Comparison of ENCODE assay signal across 10 mouse cellular contexts in genomic region chr1:77545722-77546121, GRCm38 (mm10). TPM values are rescaled to one million over a fixed set of nuclear protein-coding genes. Genes with fewer than 3 reads are reported as not detected.
A peak's percentile ranks its signal among the peaks of the same experiment; 100 is the strongest.
DNase-seq lines count a peak whose midpoint lies in the region; ATAC-seq lines count a peak whose summit lies in the region.
"Had no signal": no experiment of that assay in that cellular context is flagged by ENCODE, and none has a peak within 500 bp of the region (broad histone marks: within the 10 kb centered on the region; RNA-seq: fewer than 3 reads in every experiment).

No protein-coding gene starts in this region.

- no peak overlapping the region for H3K9ac ChIP-seq in hindbrain, embryonic 16.5 days (ENCODE audit: low read depth, low read length)
- H3K9ac ChIP-seq: embryonic facial prominence, embryonic 15.5 days had no signal

- H3K27me3 ChIP-seq in hindbrain, embryonic 16.5 days (replicated peaks; ENCODE audit: control insufficient read depth, insufficient read depth, low read length) = no peaks in the 10 kb centered on the region
- no peaks in the 10 kb centered on the region for H3K27me3 ChIP-seq in midbrain, embryonic 10.5 days (ENCODE audit: low read depth, poor library complexity, severe bottlenecking)
- H3K27me3 ChIP-seq: embryonic facial prominence, embryonic 15.5 days; megakaryocyte, embryonic 14.5 days had no signal

- H3K9me3 ChIP-seq in hindbrain, embryonic 16.5 days (ENCODE audit: control insufficient read depth, low read length) = no peaks in the 10 kb centered on the region
- no peaks in the 10 kb centered on the region for H3K9me3 ChIP-seq in midbrain, embryonic 10.5 days (replicated peaks)
- H3K9me3 ChIP-seq: embryonic facial prominence, embryonic 15.5 days had no signal

- no peak overlapping the region for H3K27ac ChIP-seq in hindbrain, embryonic 16.5 days (ENCODE audit: low read depth, low read length)
- no peak overlapping the region for H3K27ac ChIP-seq in midbrain, embryonic 10.5 days (replicated peaks)
- H3K27ac ChIP-seq: embryonic facial prominence, embryonic 15.5 days had no signal

- no peak overlapping the region for H3K4me2 ChIP-seq in hindbrain, embryonic 16.5 days (ENCODE audit: low read length)
- H3K4me2 ChIP-seq: embryonic facial prominence, embryonic 15.5 days had no signal

- no peak for DNase-seq in frontal cortex, postnatal 25 days (ENCODE audit: low spot score in 2 of 2)
- peak; percentile 32 for DNase-seq in midbrain, embryonic 10.5 days (ENCODE audit: low spot score)
- peak; percentile 46 to 69 for DNase-seq in right cerebral cortex, postnatal 36 days (ENCODE audit: low spot score in 2 of 2)
- no peak for DNase-seq in heart, adult 8-10 months (ENCODE audit: low spot score)
- DNase-seq in urinary bladder, adult 18-20 months (ENCODE audit: low spot score in 2 of 2) = no peak
- DNase-seq in T-cell, adult 2 months (ENCODE audit: low spot score) = no peak

- no peaks in the 10 kb centered on the region for H3K36me3 ChIP-seq in hindbrain, embryonic 16.5 days (ENCODE audit: control insufficient read depth, insufficient read depth, low read length)
- H3K36me3 ChIP-seq in midbrain, embryonic 10.5 days = no peaks in the 10 kb centered on the region
- H3K36me3 ChIP-seq: embryonic facial prominence, embryonic 15.5 days had no signal

- ATAC-seq in frontal cortex, adult (ENCODE audit: low TSS enrichment) = peak; percentile 85
- ATAC-seq in hindbrain, embryonic 16.5 days = peak; percentile 97

- WGBS in hindbrain, embryonic 16.5 days = 9% methylated on average over 6 of the region's 6 CpGs
- WGBS in midbrain, embryonic 10.5 days = 42% methylated on average over 6 of the region's 6 CpGs

- peaks cover 16% of the 10 kb centered on the region for H3K4me1 ChIP-seq in hindbrain, embryonic 16.5 days (ENCODE audit: control insufficient read depth, insufficient read depth, low read depth, low read length)
- peaks cover 41% of the 10 kb centered on the region for H3K4me1 ChIP-seq in midbrain, embryonic 10.5 days
- H3K4me1 ChIP-seq: embryonic facial prominence, embryonic 15.5 days; megakaryocyte, embryonic 14.5 days had no signal

- no peak overlapping the region for H3K4me3 ChIP-seq in hindbrain, embryonic 16.5 days (ENCODE audit: low read length)
- no peak overlapping the region for H3K4me3 ChIP-seq in midbrain, embryonic 10.5 days
- H3K4me3 ChIP-seq: embryonic facial prominence, embryonic 15.5 days; megakaryocyte, embryonic 14.5 days had no signal

RNA-seq across cellular contexts. Expression of gene Epha4, which starts 30.8 kb away (rescaled TPM):
- 37.7 and 40.8 TPM in 2 replicates for polyA plus RNA-seq in hindbrain, embryonic 16.5 days (2015; fragmentation: Nextera tagmentation; extraction: Ambion mirVana)
- 17.1 and 22.9 TPM in 2 replicates for polyA plus RNA-seq in midbrain, embryonic 10.5 days (2016; fragmentation: Nextera tagmentation; extraction: Ambion mirVana)
- total RNA-seq in heart, adult 8-10 months (2022) = 10 to 100 TPM; 28.3 to 42.7 (median 36.0) TPM

Comparison
In these comparisons a context has a peak if more than half of its experiments do, and no peak if none do; other contexts are left out.
1. DNase-seq: peak in midbrain, embryonic 10.5 days (single experiment) and right cerebral cortex, postnatal 36 days (2 of 2); none in frontal cortex, postnatal 25 days (0 of 2), heart, adult 8-10 months (single experiment), urinary bladder, adult 18-20 months (0 of 2) and T-cell, adult 2 months (single experiment).